Mouse (Mus musculus): ENCODE results near the gene Ambra1. TPM values are rescaled to one million over a fixed set of nuclear protein-coding genes. Genes with fewer than 3 reads are reported as not detected.
A peak's percentile ranks its signal among the peaks of the same experiment; 100 is the strongest.

Gene Ambra1
- polyA plus RNA-seq, 1 experiment from 2014 or later, result 21.0 TPM

DNA sequence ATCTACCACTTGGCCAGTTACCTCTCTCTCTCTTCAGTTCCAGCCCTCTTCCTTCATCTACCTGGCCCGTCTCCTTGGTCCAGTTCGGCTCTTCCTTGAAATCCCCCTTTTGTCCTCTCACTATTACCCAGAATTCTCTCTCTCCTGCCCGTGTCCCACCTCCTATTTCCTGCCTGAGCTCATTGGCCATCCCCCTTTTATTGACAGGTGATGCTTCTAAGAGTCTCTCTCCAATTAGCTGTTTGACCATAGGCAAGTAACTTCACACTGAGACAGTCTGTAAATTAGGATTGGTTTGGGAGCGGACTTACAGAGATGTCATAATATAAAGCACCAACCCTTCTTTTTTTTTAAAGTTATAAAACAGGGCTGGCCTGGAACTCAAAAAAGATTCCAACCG is 14.8 kb downstream of the Ambra1 start:
- Histone ChIP-seq H3K4me2 (no peak overlapping the region), H3K9me3 (no peaks in the 10 kb centered on the region), H3K36me3 (no peaks in the 10 kb centered on the region), H3K4me1 (replicated peaks) (0 out of 2 replicates have a peak, but pooled peaks cover under 1% of the 10 kb centered on the region), H3K27ac (replicated peaks) (no peak overlapping the region), H3K27me3 (no peaks in the 10 kb centered on the region), H3K9ac (no peak overlapping the region), H3K4me3 (no peak overlapping the region)
- WGBS, result 92% methylated on average over 5 of the region's 5 CpGs
- ATAC-seq (ENCODE audit: low read depth), result no peak

DNA sequence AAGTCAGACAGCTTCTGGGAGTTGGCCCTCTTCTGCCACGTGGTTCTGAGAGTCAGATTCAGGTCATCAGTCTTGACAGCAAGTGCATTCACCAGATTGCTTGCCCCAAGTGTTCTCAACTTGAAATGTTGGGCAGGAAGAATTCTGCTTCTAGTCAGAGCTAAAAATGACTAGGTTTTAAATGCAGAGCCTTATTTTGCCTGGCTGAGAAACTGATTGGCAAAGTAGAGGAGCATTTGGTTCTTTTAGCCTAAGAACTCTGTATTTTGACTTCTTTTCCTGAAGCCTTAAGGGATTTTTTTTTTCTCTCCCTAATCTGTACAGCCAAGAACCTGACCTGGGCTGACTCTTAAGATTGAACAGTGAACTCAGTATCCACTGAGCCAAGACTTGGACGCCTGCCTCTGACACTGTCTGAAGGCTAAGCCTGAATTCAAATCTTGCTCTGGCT is 19.9 kb downstream of the Ambra1 start:
- H3K27me3 ChIP-seq, result no peaks in the 10 kb centered on the region
- peaks cover 6% of the 10 kb centered on the region; the same call in 1 of the 2 replicates for H3K4me1 ChIP-seq (replicated peaks)
- no peak for ATAC-seq (ENCODE audit: low read depth)
- no peak overlapping the region for H3K4me2 ChIP-seq
- no peak overlapping the region for H3K27ac ChIP-seq (replicated peaks)
- no peak overlapping the region for H3K9ac ChIP-seq
- H3K9me3 ChIP-seq, result no peaks in the 10 kb centered on the region
- no peaks in the 10 kb centered on the region for H3K36me3 ChIP-seq
- 75% methylated on average over 2 of the region's 2 CpGs for WGBS
- no peak overlapping the region for H3K4me3 ChIP-seq

DNA sequence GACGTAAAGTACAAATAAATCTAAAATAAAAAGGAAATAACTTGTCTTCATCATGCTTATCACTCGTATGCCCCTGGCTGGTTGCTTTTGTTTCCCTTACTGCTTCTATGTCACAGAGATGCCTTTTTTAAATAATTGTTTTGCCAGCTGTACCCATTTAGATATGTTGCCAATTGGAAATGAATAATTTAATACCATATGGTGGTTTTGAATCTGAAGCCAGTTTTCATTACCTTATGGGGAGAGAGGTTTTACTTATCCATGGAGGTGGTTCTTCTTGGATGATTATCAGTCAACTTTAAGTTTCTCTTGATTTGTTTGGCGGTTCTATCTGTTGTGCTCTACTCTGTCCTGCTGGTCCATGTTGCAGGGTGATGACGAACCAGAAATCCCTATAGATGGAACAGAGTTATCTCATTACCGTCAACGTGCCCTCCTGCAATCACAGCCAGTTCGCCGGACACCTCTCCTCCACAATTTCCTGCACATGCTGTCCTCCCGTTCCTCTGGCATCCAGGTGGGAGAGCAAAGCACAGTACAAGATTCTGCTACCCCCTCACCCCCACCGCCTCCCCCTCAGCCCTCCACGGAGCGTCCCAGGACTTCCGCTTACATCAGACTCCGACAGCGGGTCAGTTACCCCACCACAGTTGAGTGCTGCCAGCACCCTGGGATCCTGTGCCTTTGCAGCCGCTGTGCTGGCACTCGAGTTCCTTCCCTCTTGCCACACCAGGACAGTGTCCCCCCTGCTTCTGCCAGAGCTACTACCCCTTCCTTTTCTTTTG is 42.2 kb downstream of the Ambra1 start:
- H3K4me2 ChIP-seq, result no peak overlapping the region
- H3K4me3 ChIP-seq, result no peak overlapping the region
- no peak overlapping the region for H3K27ac ChIP-seq (replicated peaks)
- no peaks in the 10 kb centered on the region for H3K4me1 ChIP-seq (replicated peaks)
- H3K27me3 ChIP-seq, result no peaks in the 10 kb centered on the region
- H3K9me3 ChIP-seq, result no peaks in the 10 kb centered on the region
- peaks cover 51% of the 10 kb centered on the region for H3K36me3 ChIP-seq
- WGBS, result 94% methylated on average over 17 of the region's 17 CpGs
- H3K9ac ChIP-seq, result no peak overlapping the region
- ATAC-seq (ENCODE audit: low read depth), result no peak

DNA sequence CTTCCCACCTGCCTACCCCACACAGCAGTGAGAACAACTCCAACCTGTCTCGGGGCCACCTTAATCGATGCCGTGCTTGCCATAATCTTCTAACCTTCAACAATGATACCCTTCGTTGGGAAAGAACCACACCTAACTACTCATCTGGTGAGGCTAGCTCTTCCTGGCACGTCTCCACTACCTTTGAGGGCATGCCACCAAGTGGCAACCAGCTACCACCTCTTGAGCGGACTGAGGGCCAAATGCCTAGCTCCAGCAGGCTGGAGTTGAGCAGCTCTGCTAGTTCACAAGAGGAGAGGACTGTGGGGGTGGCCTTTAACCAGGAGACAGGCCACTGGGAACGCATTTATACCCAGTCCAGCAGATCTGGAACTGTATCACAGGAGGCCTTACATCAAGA is 43.4 kb downstream of the Ambra1 start:
- WGBS, result 93% methylated on average over 7 of the region's 7 CpGs
- no peak overlapping the region for H3K4me3 ChIP-seq
- ATAC-seq (ENCODE audit: low read depth), result no peak

DNA sequence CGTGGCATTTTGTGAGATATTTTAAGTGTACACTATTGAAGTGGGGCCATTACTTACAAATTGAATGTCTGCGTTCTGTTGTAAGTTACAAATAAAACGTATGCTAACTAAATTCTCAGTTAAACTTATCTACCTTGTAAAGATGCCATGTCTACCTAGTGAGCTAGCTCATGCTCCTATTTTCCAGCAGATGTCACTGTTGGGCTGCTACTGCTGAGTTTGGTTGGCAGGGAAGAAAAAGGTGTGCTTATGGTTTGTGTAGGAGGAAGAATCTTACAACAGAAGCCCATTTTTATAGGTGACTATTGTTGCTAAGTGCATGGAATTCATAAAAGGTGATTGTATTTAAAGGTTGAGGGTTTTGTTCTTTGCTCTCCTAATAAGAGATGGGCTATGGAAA is 49.2 kb downstream of the Ambra1 start:
- H3K4me3 ChIP-seq, result no peak overlapping the region
- no peak overlapping the region for H3K27ac ChIP-seq (replicated peaks)
- no peak for ATAC-seq (ENCODE audit: low read depth)
- H3K9me3 ChIP-seq, result no peaks in the 10 kb centered on the region
- H3K36me3 ChIP-seq, result peaks cover 5% of the 10 kb centered on the region
- 79% methylated on average over 3 of the region's 3 CpGs for WGBS
- no peaks in the 10 kb centered on the region for H3K27me3 ChIP-seq
- H3K4me1 ChIP-seq (replicated peaks), result peaks cover 9% of the 10 kb centered on the region
- no peak overlapping the region for H3K4me2 ChIP-seq
- no peak overlapping the region for H3K9ac ChIP-seq

More for the DNA sequence above, 43.4 kb downstream of the Ambra1 start:
- Histone ChIP-seq H3K27ac (replicated peaks) (no peak overlapping the region), H3K27me3 (no peaks in the 10 kb centered on the region), H3K4me1 (replicated peaks) (no peaks in the 10 kb centered on the region), H3K9me3 (no peaks in the 10 kb centered on the region), H3K9ac (no peak overlapping the region), H3K4me2 (no peak overlapping the region), H3K36me3 (peaks cover 50% of the 10 kb centered on the region)

DNA sequence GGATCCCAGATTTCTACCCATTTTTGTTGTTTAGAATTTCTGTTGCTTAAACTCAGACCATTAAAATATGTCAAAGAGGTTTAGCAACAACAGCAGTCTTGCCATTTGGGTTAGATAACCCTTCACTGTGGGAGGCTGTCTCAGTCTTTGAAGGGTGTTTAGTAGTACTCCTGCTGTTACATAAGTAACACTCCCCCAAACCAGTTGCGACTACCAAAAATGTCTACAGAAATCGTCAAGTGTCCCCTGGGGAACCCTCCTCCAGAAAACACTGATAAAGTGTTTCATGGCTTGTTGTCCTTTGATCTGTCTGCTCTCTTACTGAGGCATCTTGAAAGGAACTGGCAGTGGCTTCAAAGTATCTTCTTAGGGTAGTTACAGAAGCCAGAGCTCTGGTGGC is 61.7 kb downstream of the Ambra1 start:
- Histone ChIP-seq H3K4me3 (no peak overlapping the region), H3K27me3 (no peaks in the 10 kb centered on the region), H3K36me3 (no peaks in the 10 kb centered on the region), H3K4me1 (replicated peaks) (peaks cover 17% of the 10 kb centered on the region), H3K9ac (no peak overlapping the region), H3K9me3 (no peaks in the 10 kb centered on the region), H3K27ac (replicated peaks) (no peak overlapping the region; the same call in 1 of the 2 replicates), H3K4me2 (no peak overlapping the region)
- 25% methylated on average over 2 of the region's 2 CpGs for WGBS
- ATAC-seq (ENCODE audit: low read depth), result no peak

DNA sequence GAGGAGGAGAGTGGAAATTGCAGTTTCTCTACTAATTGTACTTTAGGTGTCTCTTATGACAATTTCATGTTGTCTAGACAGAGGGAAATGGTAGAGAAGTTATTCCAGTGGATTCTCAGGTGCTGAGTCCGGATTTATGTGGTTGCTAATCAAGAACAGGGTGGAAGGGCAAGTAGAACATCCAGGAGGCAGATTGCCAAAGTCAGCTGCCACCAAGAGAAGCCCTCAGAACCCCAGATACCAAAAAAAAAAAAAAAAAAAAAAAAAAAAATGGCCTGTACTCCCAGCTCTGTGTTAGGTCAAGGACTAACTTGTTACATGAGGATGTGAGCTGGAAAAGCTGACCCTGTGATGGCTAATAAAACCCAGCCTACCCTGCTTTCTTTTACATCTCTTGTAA is 62.4 kb downstream of the Ambra1 start:
- no peak overlapping the region for H3K9ac ChIP-seq
- WGBS, result 87% methylated on average over 1 of the region's 1 CpGs
- no peak for ATAC-seq (ENCODE audit: low read depth)

DNA sequence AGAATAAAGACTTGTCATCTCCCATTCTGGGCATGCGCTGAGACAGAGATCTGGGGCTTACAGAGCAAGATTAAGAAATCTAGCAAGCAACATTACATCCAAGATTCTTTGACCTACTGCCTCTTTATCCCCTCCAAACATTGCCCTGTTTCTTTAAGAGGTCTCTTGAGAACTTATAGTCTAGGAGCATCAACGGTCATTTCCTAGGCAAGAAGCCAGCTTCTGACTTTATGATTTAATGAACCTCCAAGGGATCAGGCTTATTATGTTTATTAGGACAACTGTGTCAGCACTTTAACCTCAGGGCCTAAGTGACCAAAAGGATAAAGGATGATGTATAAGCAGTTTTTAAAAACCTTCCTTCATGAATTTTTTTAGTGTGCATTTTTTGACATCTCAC is 64.5 kb downstream of the Ambra1 start:
- Histone ChIP-seq H3K27me3 (no peaks in the 10 kb centered on the region), H3K4me2 (no peak overlapping the region), H3K4me1 (replicated peaks) (peaks cover 17% of the 10 kb centered on the region), H3K9me3 (no peaks in the 10 kb centered on the region), H3K27ac (replicated peaks) (peak overlapping the region; percentile 59; the same call in 1 of the 2 replicates), H3K4me3 (no peak overlapping the region), H3K9ac (no peak overlapping the region), H3K36me3 (no peaks in the 10 kb centered on the region)
- no peak for ATAC-seq (ENCODE audit: low read depth)
- WGBS, result 55% methylated on average over 2 of the region's 2 CpGs

More for the DNA sequence above, 62.4 kb downstream of the Ambra1 start:
- Histone ChIP-seq H3K27ac (replicated peaks) (no peak overlapping the region), H3K9me3 (no peaks in the 10 kb centered on the region), H3K36me3 (no peaks in the 10 kb centered on the region), H3K4me2 (no peak overlapping the region), H3K27me3 (no peaks in the 10 kb centered on the region), H3K4me3 (no peak overlapping the region), H3K4me1 (replicated peaks) (peaks cover 17% of the 10 kb centered on the region)

DNA sequence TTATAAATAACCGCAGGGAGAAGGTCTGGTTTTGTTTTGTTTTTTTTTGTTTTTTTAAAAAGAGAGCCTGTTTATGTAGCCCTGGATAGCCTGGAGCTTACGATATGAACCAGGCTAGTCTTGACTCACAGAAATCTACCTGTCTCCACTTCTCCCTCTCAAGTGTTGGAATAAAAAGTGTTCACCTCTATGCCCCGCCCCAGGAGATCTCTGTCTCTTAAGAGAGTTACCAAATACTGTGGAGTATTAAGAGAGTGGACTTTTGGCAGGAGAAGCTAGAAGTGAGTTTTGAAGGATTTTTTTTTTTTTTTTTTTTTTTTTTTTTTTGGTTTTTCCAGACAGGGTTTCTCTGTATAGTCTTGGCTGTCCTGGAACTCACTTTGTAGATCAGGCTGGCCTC is 65.2 kb downstream of the Ambra1 start:
- no peaks in the 10 kb centered on the region for H3K36me3 ChIP-seq
- H3K4me1 ChIP-seq (replicated peaks), result peaks cover 17% of the 10 kb centered on the region
- H3K4me2 ChIP-seq, result no peak overlapping the region
- ATAC-seq (ENCODE audit: low read depth), result no peak
- H3K27ac ChIP-seq (replicated peaks), result no peak overlapping the region
- H3K4me3 ChIP-seq, result no peak overlapping the region
- no peak overlapping the region for H3K9ac ChIP-seq
- no peaks in the 10 kb centered on the region for H3K27me3 ChIP-seq
- H3K9me3 ChIP-seq, result no peaks in the 10 kb centered on the region
- WGBS, result 84% methylated on average over 3 of the region's 3 CpGs

DNA sequence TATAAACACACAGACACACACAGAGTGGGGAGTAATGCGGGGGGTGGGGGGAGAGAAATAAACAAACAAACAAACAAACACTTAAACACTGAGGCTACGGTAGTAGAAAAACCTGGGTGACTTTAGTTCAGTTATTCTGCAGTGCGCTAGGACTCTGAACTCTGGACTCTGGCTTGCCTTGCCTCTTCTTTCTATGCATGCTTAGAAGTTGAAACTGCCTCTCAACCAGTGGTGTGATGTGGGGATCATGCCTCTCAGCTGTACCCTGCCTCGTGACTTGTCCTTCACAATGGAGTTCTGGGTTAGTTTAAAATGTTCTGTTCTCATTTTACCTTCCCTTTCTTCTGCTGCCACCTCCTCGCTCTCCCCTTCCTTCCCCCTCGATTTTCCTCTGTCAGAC is 81.5 kb downstream of the Ambra1 start:
- H3K36me3 ChIP-seq, result peaks cover 12% of the 10 kb centered on the region

DNA sequence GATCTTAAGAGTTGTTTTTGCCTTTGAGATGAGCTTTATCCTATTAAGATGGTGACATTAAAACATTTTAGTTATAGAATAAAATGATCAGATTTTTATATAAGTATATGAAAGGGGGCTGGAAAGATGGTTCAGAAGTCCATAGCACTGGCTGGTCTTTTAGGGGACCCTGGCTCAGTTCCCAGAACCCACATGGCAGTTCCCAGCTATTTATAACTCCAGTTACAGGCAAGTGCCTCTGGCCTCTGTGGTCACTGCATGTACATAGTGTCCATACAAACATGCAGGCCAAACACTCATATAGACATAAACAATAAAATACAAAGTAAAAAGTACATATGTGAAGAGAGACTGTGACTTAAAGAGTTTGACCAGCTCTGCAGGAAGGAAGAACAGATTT is 86.8 kb downstream of the Ambra1 start:
- Histone ChIP-seq H3K9ac (no peak overlapping the region), H3K27me3 (no peaks in the 10 kb centered on the region), H3K36me3 (no peaks in the 10 kb centered on the region), H3K27ac (replicated peaks) (no peak overlapping the region), H3K4me2 (no peak overlapping the region), H3K4me1 (replicated peaks) (no peaks in the 10 kb centered on the region), H3K9me3 (no peaks in the 10 kb centered on the region), H3K4me3 (no peak overlapping the region)
- no peak for ATAC-seq (ENCODE audit: low read depth)

More for the DNA sequence above, 81.5 kb downstream of the Ambra1 start:
- no peak overlapping the region for H3K4me3 ChIP-seq
- no peak overlapping the region for H3K27ac ChIP-seq (replicated peaks)
- H3K27me3 ChIP-seq, result no peaks in the 10 kb centered on the region
- H3K9me3 ChIP-seq, result no peaks in the 10 kb centered on the region
- H3K9ac ChIP-seq, result no peak overlapping the region
- WGBS, result 94% methylated on average over 6 of the region's 6 CpGs
- ATAC-seq (ENCODE audit: low read depth), result no peak
- no peaks in the 10 kb centered on the region for H3K4me1 ChIP-seq (replicated peaks)
- no peak overlapping the region for H3K4me2 ChIP-seq

DNA sequence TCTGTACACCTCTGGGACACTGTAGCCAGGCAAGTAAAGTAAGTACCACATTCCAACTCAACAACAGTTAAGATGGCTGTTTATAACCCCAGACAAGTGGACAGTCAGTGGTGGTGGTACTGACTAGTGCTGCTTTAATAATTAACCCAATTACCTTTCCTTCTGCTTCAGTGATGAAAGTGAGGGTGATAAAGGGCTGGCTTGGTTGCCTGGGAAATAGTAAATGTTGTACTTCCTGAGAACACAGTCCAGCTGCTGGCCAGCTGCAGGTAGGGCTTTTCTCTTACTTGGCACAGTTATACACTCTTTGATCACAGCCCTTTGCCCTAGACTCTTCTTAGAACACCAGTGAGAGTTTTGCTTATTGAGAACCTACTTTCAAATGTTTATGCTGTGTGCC is 102.3 kb downstream of the Ambra1 start:
- ATAC-seq (ENCODE audit: low read depth), result no peak
- H3K4me1 ChIP-seq (replicated peaks), result 0 out of 2 replicates have a peak, but pooled peaks cover 8% of the 10 kb centered on the region
- no peaks in the 10 kb centered on the region for H3K27me3 ChIP-seq
- no peaks in the 10 kb centered on the region for H3K36me3 ChIP-seq
- H3K9me3 ChIP-seq, result no peaks in the 10 kb centered on the region
- H3K4me3 ChIP-seq, result no peak overlapping the region
- no peak overlapping the region for H3K9ac ChIP-seq
- H3K4me2 ChIP-seq, result no peak overlapping the region
- H3K27ac ChIP-seq (replicated peaks), result no peak overlapping the region

DNA sequence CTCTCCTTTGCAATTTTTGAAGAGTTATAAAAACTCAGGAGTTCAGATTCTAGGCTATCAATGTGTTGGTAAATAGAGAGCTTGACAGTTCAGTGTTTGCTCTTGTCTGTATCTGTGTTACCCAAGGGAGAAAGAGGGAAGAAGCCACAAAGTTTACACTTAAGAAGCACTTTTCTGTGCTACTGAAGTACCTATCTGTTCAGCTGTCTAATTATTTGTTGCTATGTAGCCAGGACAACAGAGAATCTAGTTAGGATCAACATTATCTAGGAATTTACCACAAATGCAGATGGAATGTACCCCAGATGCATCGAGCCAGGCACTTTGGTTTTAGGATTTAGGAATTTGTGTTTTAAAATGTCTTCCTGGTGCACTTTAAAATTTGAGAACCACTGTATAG is 104.3 kb downstream of the Ambra1 start:
- Histone ChIP-seq H3K9me3 (no peaks in the 10 kb centered on the region), H3K4me3 (no peak overlapping the region), H3K27ac (replicated peaks) (no peak overlapping the region), H3K9ac (no peak overlapping the region), H3K4me2 (no peak overlapping the region), H3K36me3 (no peaks in the 10 kb centered on the region), H3K27me3 (no peaks in the 10 kb centered on the region), H3K4me1 (replicated peaks) (0 out of 2 replicates have a peak, but pooled peaks cover 8% of the 10 kb centered on the region)
- 91% methylated on average over 1 of the region's 1 CpGs for WGBS
- no peak for ATAC-seq (ENCODE audit: low read depth)
